Mouse (Mus musculus) common myeloid progenitor, adult 5-6 weeks (primary cell): Measurements from ENCODE around the gene Tcp11. TPM values are rescaled to one million over a fixed set of nuclear protein-coding genes. Genes with fewer than 3 reads are reported as not detected.

ENCODE experiments used
- ATAC-seq: replicated peaks from 2 replicates; pipeline ENCODE4 v1.8.0; 2016; ENCODE audit warnings: low read depth, mild to moderate bottlenecking, moderate TSS enrichment, inconsistent platforms; ENCODE audit not compliant: poor library complexity, severe bottlenecking
- total RNA-seq: library from RNA; stranded (forward); fragments of 200-1000, 187-1606 nt; gene quantifications from 2 replicates; pipeline ENCODE4 v1.2.3, GENCODE M21; 2017

Tcp11 gene
- total RNA-seq, 1 experiment from 2014 or later, result 2.2 TPM

GRCm38 (mm10) chr17:28047520-28047919, 32.9 kb downstream of the Tcp11 start:
- no peak for ATAC-seq

- ATAC-seq, result no peak
Observed at GRCm38 (mm10) chr17:28047017-28047416, 33.4 kb downstream of the Tcp11 start.

GRCm38 (mm10) chr17:28042299-28042771, 38.1 kb downstream of the Tcp11 start:
- ATAC-seq, result no peak

- ATAC-seq, result no peak
Observed at GRCm38 (mm10) chr17:28041298-28041697, 39.1 kb downstream of the Tcp11 start.

- no peak for ATAC-seq
Observed at GRCm38 (mm10) chr17:28040620-28041019, 39.8 kb downstream of the Tcp11 start.

- no peak for ATAC-seq
Observed at GRCm38 (mm10) chr17:28036813-28037756, 43.4 kb downstream of the Tcp11 start.

GRCm38 (mm10) chr17:28034986-28035385, 45.5 kb downstream of the Tcp11 start:
- no peak for ATAC-seq

GRCm38 (mm10) chr17:28033046-28033580, 47.3 kb downstream of the Tcp11 start:
- no peak for ATAC-seq

GRCm38 (mm10) chr17:28032219-28032618, 48.2 kb downstream of the Tcp11 start:
- ATAC-seq, result no peak

- ATAC-seq, result peak; percentile 9; the same call in 1 of the 2 replicates
Observed at GRCm38 (mm10) chr17:28031281-28031941, 49.0 kb downstream of the Tcp11 start.

GRCm38 (mm10) chr17:28030446-28030845, 50.0 kb downstream of the Tcp11 start:
- ATAC-seq, result no peak

GRCm38 (mm10) chr17:28029308-28029707, 51.1 kb downstream of the Tcp11 start:
- no peak for ATAC-seq

GRCm38 (mm10) chr17:28028236-28028635, 52.2 kb downstream of the Tcp11 start:
- no peak for ATAC-seq

- ATAC-seq, result no peak
Observed at GRCm38 (mm10) chr17:28027197-28027596, 53.2 kb downstream of the Tcp11 start.

- peak; percentile 38; the same call in 1 of the 2 replicates for ATAC-seq
Observed at GRCm38 (mm10) chr17:28026111-28026872, 54.1 kb downstream of the Tcp11 start.

- ATAC-seq, result no peak
Observed at GRCm38 (mm10) chr17:28025541-28025961, 54.9 kb downstream of the Tcp11 start.

GRCm38 (mm10) chr17:28022854-28023655, 57.4 kb downstream of the Tcp11 start:
- ATAC-seq, result no peak

GRCm38 (mm10) chr17:28021911-28022310, 58.5 kb downstream of the Tcp11 start:
- no peak for ATAC-seq
